Mouse (Mus musculus) embryo, embryonic 10.5 days (tissue): ENCODE data around the gene Ror2.

Experiments used
- DNase-seq: peaks from one replicate; pipeline ENCODE4 v3.0.0-alpha.2; 2015; ENCODE audit warnings: low spot score

Ror2 gene

GRCm38 (mm10) chr13:53194306-53194705, 91.6 kb downstream of the Ror2 start:
- no peak for DNase-seq

- no peak for DNase-seq
These were observed 92.2 kb downstream of the Ror2 start for GRCm38 (mm10) chr13:53193713-53194112.

- no peak for DNase-seq
These were observed 93.6 kb downstream of the Ror2 start for GRCm38 (mm10) chr13:53192286-53192685.

- no peak for DNase-seq
These were observed 94.3 kb downstream of the Ror2 start for GRCm38 (mm10) chr13:53191657-53192056.

GRCm38 (mm10) chr13:53188935-53189334, 97.0 kb downstream of the Ror2 start:
- no peak for DNase-seq

- DNase-seq, result no peak
These were observed 101.1 kb downstream of the Ror2 start for GRCm38 (mm10) chr13:53184858-53185257.

- no peak for DNase-seq
These were observed 101.8 kb downstream of the Ror2 start for GRCm38 (mm10) chr13:53184149-53184548.

- peak; percentile 85 for DNase-seq
These were observed 102.8 kb downstream of the Ror2 start for GRCm38 (mm10) chr13:53183161-53183577.

GRCm38 (mm10) chr13:53178594-53178993, 107.3 kb downstream of the Ror2 start:
- DNase-seq, result peak; percentile 73

GRCm38 (mm10) chr13:53178171-53178570, 107.8 kb downstream of the Ror2 start:
- no peak for DNase-seq

GRCm38 (mm10) chr13:53177424-53177718, 108.6 kb downstream of the Ror2 start:
- DNase-seq, result no peak

GRCm38 (mm10) chr13:53176695-53177423, 109.1 kb downstream of the Ror2 start:
- no peak for DNase-seq

- no peak for DNase-seq
These were observed 110.9 kb downstream of the Ror2 start for GRCm38 (mm10) chr13:53175041-53175440.

- no peak for DNase-seq
These were observed 122.3 kb downstream of the Ror2 start for GRCm38 (mm10) chr13:53163671-53164070.

- DNase-seq, result no peak
These were observed 122.9 kb downstream of the Ror2 start for GRCm38 (mm10) chr13:53163060-53163459.

GRCm38 (mm10) chr13:53159501-53159900, 126.4 kb downstream of the Ror2 start:
- no peak for DNase-seq

GRCm38 (mm10) chr13:53158405-53159005, 127.4 kb downstream of the Ror2 start:
- no peak for DNase-seq

GRCm38 (mm10) chr13:53156911-53157310, 129.0 kb downstream of the Ror2 start:
- no peak for DNase-seq

- DNase-seq, result no peak
These were observed 129.6 kb downstream of the Ror2 start for GRCm38 (mm10) chr13:53156282-53156681.

- no peak for DNase-seq
These were observed 140.4 kb downstream of the Ror2 start for GRCm38 (mm10) chr13:53145511-53145910.

- DNase-seq, result peak; percentile 74
These were observed 142.8 kb downstream of the Ror2 start for GRCm38 (mm10) chr13:53143076-53143475.

GRCm38 (mm10) chr13:53142268-53142667, 143.7 kb downstream of the Ror2 start:
- DNase-seq, result no peak

- DNase-seq, result no peak
These were observed 145.6 kb downstream of the Ror2 start for GRCm38 (mm10) chr13:53140298-53140697.

GRCm38 (mm10) chr13:53130567-53130966, 155.4 kb downstream of the Ror2 start:
- no peak for DNase-seq
